Mouse (Mus musculus) kidney, postnatal 0 days (tissue): ENCODE data around the gene Mucl3. TPM values are rescaled to one million over a fixed set of nuclear protein-coding genes. Genes with fewer than 3 reads are reported as not detected.

Experiments
- ATAC-seq: fragments of 200-750 bp; cut with Nextera tagmentation; replicated peaks from 2 replicates; pipeline ENCODE4 v1.8.0; 2017; ENCODE audit warnings: low read depth, moderate number of reproducible peaks, moderate TSS enrichment, moderate library complexity; ENCODE audit not compliant: low FRiP score
- DNase-seq: peaks from one replicate; pipeline ENCODE4 v3.0.0-alpha.2; 2016; ENCODE audit warnings: low spot score
- H3K27ac ChIP-seq: fragments of 300-500 bp; sonication (generic); 2 replicates; pipeline ENCODE4 v1.5.1; 2014; ENCODE audit warnings: mild to moderate bottlenecking
- H3K27me3 ChIP-seq: fragments of 300-500 bp; sonication (generic); 2 replicates; pipeline ENCODE4 v1.6.1; 2014; ENCODE audit warnings: low read length, mixed read lengths; ENCODE audit not compliant: insufficient read depth
- H3K36me3 ChIP-seq: fragments of 300-500 bp; sonication (generic); 2 replicates; pipeline ENCODE4 v1.6.1; 2014; ENCODE audit warnings: low read length, mixed read lengths; ENCODE audit not compliant: insufficient read depth
- H3K4me1 ChIP-seq: fragments of 300-500 bp; sonication (generic); replicated peaks from 2 replicates; pipeline ENCODE4 v1.6.1; 2014; ENCODE audit warnings: antibody characterized with exemption, low read length, mixed read lengths; ENCODE audit not compliant: insufficient read depth
- H3K4me2 ChIP-seq: fragments of 300-500 bp; sonication (generic); 2 replicates; pipeline ENCODE4 v1.6.1; 2014; ENCODE audit warnings: mild to moderate bottlenecking, low read length, moderate library complexity, mixed read lengths
- H3K4me3 ChIP-seq: fragments of 300-500 bp; sonication (generic); replicated peaks from 2 replicates; pipeline ENCODE4 v1.5.1; 2014; ENCODE audit warnings: low read depth, low read length
- H3K9ac ChIP-seq: fragments of 300-500 bp; sonication (generic); 2 replicates; pipeline ENCODE4 v1.6.1; 2014; ENCODE audit warnings: low read depth, low read length
- H3K9me3 ChIP-seq: fragments of 300-500 bp; sonication (generic); replicated peaks from 2 replicates; pipeline ENCODE4 v1.6.1; 2016; ENCODE audit warnings: low read length, inconsistent platforms, mixed read lengths
- CTCF ChIP-seq: IDR thresholded peaks from 2 replicates; pipeline ENCODE4 v1.5.1; 2016; ENCODE audit warnings: antibody characterized with exemption, low read depth, mild to moderate bottlenecking, moderate library complexity
- WGBS: fragments of 180-500 bp; shearing (Covaris S2); extraction: QIAGEN DNeasy Blood & Tissue Kit; methylation state at CpG from one replicate; pipeline ENCODE4 v1.1.7; 2014; 5-methylcytosine and 5-hydroxymethylcytosine counted together
- polyA plus RNA-seq: library from polyadenylated mRNA; unstranded; fragments of >200 nt; fragmentation: Nextera tagmentation; extraction: Ambion mirVana; gene quantifications from 2 replicates; pipeline ENCODE4 v1.2.1, GENCODE M21; 2015

Gene Mucl3
- polyA plus RNA-seq, 1 experiment from 2014 or later = 0.11 TPM

- Histone ChIP-seq H3K4me2 (no peak overlapping the region), H3K27ac (no peak overlapping the region), H3K9ac (no peak overlapping the region), H3K4me1 (no peaks in the 10 kb centered on the region), H3K4me3 (no peak overlapping the region), H3K27me3 (no peaks in the 10 kb centered on the region), H3K36me3 (no peaks in the 10 kb centered on the region), H3K9me3 (no peaks in the 10 kb centered on the region)
- DNase-seq (no peak), ATAC-seq (no peak)
- no peak for TF ChIP-seq CTCF
- WGBS = 78% methylated on average over 4 of the region's 4 CpGs
Observed at GRCm38 (mm10) chr17:35617127-35617526, 26.4 kb downstream of the Mucl3 start.

DNA sequence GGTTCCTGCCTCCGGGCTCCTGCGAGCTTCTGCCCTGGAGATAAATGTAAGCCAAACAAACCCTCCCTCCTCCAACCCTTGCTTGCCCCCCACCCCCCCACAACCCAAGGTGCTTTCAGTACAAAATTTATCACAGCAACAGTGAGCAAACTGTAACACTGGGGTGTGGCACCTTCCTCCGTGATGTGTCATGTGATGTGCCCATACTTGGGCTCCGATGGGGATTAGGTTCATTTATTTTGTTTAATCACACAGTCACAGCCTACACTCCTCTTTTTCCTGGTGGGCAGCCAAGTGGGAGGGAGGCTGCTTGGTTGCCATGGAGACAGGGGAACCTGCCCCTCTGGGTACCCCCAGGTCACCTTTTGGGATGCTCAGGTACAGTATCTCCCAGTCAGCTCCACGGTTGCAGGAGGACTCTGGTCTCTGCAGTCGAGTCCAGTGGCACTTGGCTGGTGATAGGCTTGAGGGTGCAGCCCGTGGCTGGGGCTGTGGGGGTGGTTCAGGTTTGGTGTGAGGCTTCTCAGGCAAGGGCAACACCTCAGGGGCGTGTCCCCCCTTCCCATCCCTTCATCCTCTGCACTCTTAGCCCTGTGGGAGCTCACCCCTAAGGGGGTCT is 41.6 kb downstream of the Mucl3 start:
- DNase-seq (no peak), ATAC-seq (no peak)
- H3K4me2 ChIP-seq = 0 out of 2 replicates have a peak overlapping the region, but pooled peaks have one; percentile 24
- no peaks in the 10 kb centered on the region for H3K9me3 ChIP-seq
- no peaks in the 10 kb centered on the region for H3K27me3 ChIP-seq
- TF ChIP-seq CTCF = no peak
- H3K36me3 ChIP-seq = no peaks in the 10 kb centered on the region
- H3K4me1 ChIP-seq = no peaks in the 10 kb centered on the region
- WGBS = 31% methylated on average over 8 of the region's 8 CpGs
- H3K4me3 ChIP-seq = no peak overlapping the region
- no peak overlapping the region for H3K9ac ChIP-seq
- no peak overlapping the region for H3K27ac ChIP-seq

GRCm38 (mm10) chr17:35601249-35601648 is 42.2 kb downstream of the Mucl3 start, which contains the start of gene Sfta2:
Gene Sfta2, plus strand, starts transcription at chr17:35601549.
- 0 out of 2 replicates have a peak within 1 kb of the TSS, but pooled peaks have one; percentile 24 for H3K4me2 ChIP-seq
- no peak for ATAC-seq

DNA sequence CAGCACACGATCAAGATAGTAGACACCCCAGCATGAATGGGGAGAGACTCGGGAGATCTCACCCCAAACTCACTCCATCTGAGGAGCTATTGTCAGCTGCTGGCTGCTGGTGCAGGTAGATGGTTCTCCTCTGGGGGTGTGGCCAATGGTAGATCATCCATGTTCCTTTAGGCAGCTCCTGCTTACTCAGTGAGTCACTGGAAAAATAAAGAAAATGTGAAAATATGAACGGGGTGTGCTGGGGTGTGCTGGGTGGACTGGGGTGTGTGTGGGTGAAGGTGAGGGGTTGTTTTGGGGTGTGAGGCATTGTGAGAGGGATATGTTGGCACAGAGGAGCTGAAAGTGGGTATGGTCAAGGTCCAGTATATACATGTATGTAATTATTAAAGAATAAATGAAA is 46.1 kb downstream of the Mucl3 start:
- Histone ChIP-seq H3K9ac (no peak overlapping the region), H3K9me3 (no peaks in the 10 kb centered on the region), H3K36me3 (no peaks in the 10 kb centered on the region), H3K4me2 (no peak overlapping the region), H3K4me3 (no peak overlapping the region), H3K4me1 (no peaks in the 10 kb centered on the region), H3K27ac (no peak overlapping the region), H3K27me3 (no peaks in the 10 kb centered on the region)
- ATAC-seq (no peak), DNase-seq (no peak)
- 92% methylated on average over 3 of the region's 3 CpGs for whole genome bisulfite sequencing
- TF ChIP-seq CTCF = no peak

More at GRCm38 (mm10) chr17:35601249-35601648, 42.2 kb downstream of the Mucl3 start, which contains the start of gene Sfta2:
- Histone ChIP-seq H3K4me3 (no peak within 1 kb of the TSS), H3K4me1 (no peaks in the 10 kb centered on the region), H3K9me3 (no peaks in the 10 kb centered on the region), H3K27ac (no peak within 1 kb of the TSS), H3K27me3 (no peaks in the 10 kb centered on the region), H3K9ac (no peak within 1 kb of the TSS), H3K36me3 (no peaks in the 10 kb centered on the region)
- no peak for TF ChIP-seq CTCF
- WGBS = 45% methylated on average over 2 of the region's 2 CpGs
- DNase-seq = no peak

- TF ChIP-seq CTCF = no peak
- ATAC-seq (no peak), DNase-seq (no peak)
- no peaks in the 10 kb centered on the region for H3K4me1 ChIP-seq
- no peaks in the 10 kb centered on the region for H3K36me3 ChIP-seq
- no peak overlapping the region for H3K27ac ChIP-seq
- no peaks in the 10 kb centered on the region for H3K27me3 ChIP-seq
- H3K4me3 ChIP-seq = no peak overlapping the region
- H3K9ac ChIP-seq = no peak overlapping the region
- H3K9me3 ChIP-seq = no peaks in the 10 kb centered on the region
- H3K4me2 ChIP-seq = no peak overlapping the region
- WGBS = 85% methylated on average over 7 of the region's 7 CpGs
Observed at GRCm38 (mm10) chr17:35594456-35594855, 49.0 kb downstream of the Mucl3 start.

DNA sequence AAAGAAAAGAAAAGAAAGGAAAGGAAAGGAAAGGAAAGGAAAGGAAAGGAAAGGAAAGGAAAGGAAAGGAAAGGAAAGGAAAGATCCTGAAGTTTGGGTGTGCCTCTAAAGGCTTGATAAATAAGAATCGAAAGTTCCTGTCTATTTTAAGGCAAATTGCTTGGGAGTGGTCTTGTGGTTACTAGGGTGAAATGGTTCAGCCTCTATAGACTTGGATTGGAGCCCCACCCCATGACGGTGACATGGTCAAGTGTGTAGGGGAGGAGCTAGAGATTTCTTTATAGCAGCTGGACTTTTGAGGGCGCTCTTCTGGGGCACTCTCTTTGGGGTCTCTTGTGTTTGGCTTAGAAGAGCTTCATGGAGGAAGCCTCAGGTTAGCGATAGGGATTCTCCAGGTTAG is 49.7 kb downstream of the Mucl3 start:
- H3K27ac ChIP-seq = no peak overlapping the region
- no peaks in the 10 kb centered on the region for H3K9me3 ChIP-seq
- no peak overlapping the region for H3K4me3 ChIP-seq
- DNase-seq (no peak), ATAC-seq (no peak)
- H3K4me1 ChIP-seq = no peaks in the 10 kb centered on the region
- no peak overlapping the region for H3K4me2 ChIP-seq
- H3K27me3 ChIP-seq = no peaks in the 10 kb centered on the region
- TF ChIP-seq CTCF = no peak
- WGBS = 33% methylated on average over 4 of the region's 4 CpGs
- no peak overlapping the region for H3K9ac ChIP-seq
- no peaks in the 10 kb centered on the region for H3K36me3 ChIP-seq

- no peaks in the 10 kb centered on the region for H3K27me3 ChIP-seq
- no peaks in the 10 kb centered on the region for H3K4me1 ChIP-seq
- H3K27ac ChIP-seq = no peak overlapping the region
- WGBS = 79% methylated on average over 9 of the region's 9 CpGs
- no peak overlapping the region for H3K4me3 ChIP-seq
- TF ChIP-seq CTCF = no peak
- no peak overlapping the region for H3K9ac ChIP-seq
- no peaks in the 10 kb centered on the region for H3K9me3 ChIP-seq
- no peak for ATAC-seq
- H3K36me3 ChIP-seq = no peaks in the 10 kb centered on the region
- no peak overlapping the region for H3K4me2 ChIP-seq
- no peak for DNase-seq
Observed at GRCm38 (mm10) chr17:35592131-35592530, 51.4 kb downstream of the Mucl3 start.
